Mouse (Mus musculus) induced T-regulatory cell, adult 2 months (primary cell): ENCODE data around the gene Mrgpra6.

ENCODE experiments used
- DNase-seq: peaks from one replicate; pipeline ENCODE4 v3.0.0-alpha.2; 2012; ENCODE audit warnings: low read depth

Mrgpra6 gene

GRCm38 (mm10) chr7:47204830-47205229 lies at the start of gene Mrgpra6:
Gene Mrgpra6, minus strand, starts transcription at chr7:47204920.
- DNase-seq, result no peak

- DNase-seq, result no peak
Measured at GRCm38 (mm10) chr7:47252770-47253169, 48.0 kb upstream of the Mrgpra6 start, which contains the start of gene Mrgpra9. Gene Mrgpra9, minus strand, starts transcription at chr7:47252848.

GRCm38 (mm10) chr7:47244658-47245057 lies 39.9 kb upstream of the Mrgpra6 start:
- DNase-seq, result peak; percentile 2

GRCm38 (mm10) chr7:47195271-47195670 lies 9.4 kb downstream of the Mrgpra6 start:
- no peak for DNase-seq

- DNase-seq, result no peak
Measured at GRCm38 (mm10) chr7:47170814-47171213, 33.9 kb downstream of the Mrgpra6 start.

GRCm38 (mm10) chr7:47165028-47165427 lies 39.7 kb downstream of the Mrgpra6 start:
- no peak for DNase-seq

- no peak for DNase-seq
Measured at GRCm38 (mm10) chr7:47163203-47163602, 41.5 kb downstream of the Mrgpra6 start.

- DNase-seq, result no peak
Measured at GRCm38 (mm10) chr7:47158451-47158850, 46.3 kb downstream of the Mrgpra6 start.

GRCm38 (mm10) chr7:47157743-47158142 lies 47.0 kb downstream of the Mrgpra6 start:
- no peak for DNase-seq

- DNase-seq, result no peak
Measured at GRCm38 (mm10) chr7:47155849-47156248, 48.9 kb downstream of the Mrgpra6 start.

- peak; percentile 39 for DNase-seq
Measured at GRCm38 (mm10) chr7:47155396-47155795, 49.3 kb downstream of the Mrgpra6 start.

- DNase-seq, result peak; percentile 82
Measured at GRCm38 (mm10) chr7:47150420-47151061, 54.2 kb downstream of the Mrgpra6 start.

GRCm38 (mm10) chr7:47148298-47148697 lies 56.4 kb downstream of the Mrgpra6 start:
- no peak for DNase-seq

GRCm38 (mm10) chr7:47146034-47146812 lies 58.5 kb downstream of the Mrgpra6 start:
- peak; percentile 71 for DNase-seq

- no peak for DNase-seq
Measured at GRCm38 (mm10) chr7:47144299-47144698, 60.4 kb downstream of the Mrgpra6 start.

- peak; percentile 43 for DNase-seq
Measured at GRCm38 (mm10) chr7:47139823-47140325, 64.8 kb downstream of the Mrgpra6 start.
